Mouse (Mus musculus): ENCODE results near the gene Mgat4d.
"Not testable (repeated sequence)": the region's sequence is repeated elsewhere in the genome, so short reads cannot be mapped to it uniquely, and the experiment has no call there.

Gene Mgat4d

GRCm38 (mm10) chr8:83390006-83390701 lies 41.9 kb downstream of the Mgat4d start:
- in situ Hi-C loops (cut with MboI, MseI), result no loop called here

GRCm38 (mm10) chr8:83392521-83392920 lies 44.2 kb downstream of the Mgat4d start:
- in situ Hi-C loops (cut with MboI, MseI), result no loop called here

GRCm38 (mm10) chr8:83394325-83394724 lies 46.1 kb downstream of the Mgat4d start:
- in situ Hi-C loops (cut with MboI, MseI), result no loop called here

- in situ Hi-C loops (cut with MboI, MseI), result no loop called here
These were observed 48.4 kb downstream of the Mgat4d start for GRCm38 (mm10) chr8:83396680-83397079.

GRCm38 (mm10) chr8:83397726-83398125 lies 49.5 kb downstream of the Mgat4d start:
- in situ Hi-C loops (cut with MboI, MseI), result no loop called here

- in situ Hi-C loops (cut with MboI, MseI), result no loop called here
These were observed 57.3 kb downstream of the Mgat4d start for GRCm38 (mm10) chr8:83405548-83405947.

GRCm38 (mm10) chr8:83406836-83407235 lies 58.6 kb downstream of the Mgat4d start:
- in situ Hi-C loops (cut with MboI, MseI), result no loop called here

- in situ Hi-C loops (cut with MboI, MseI), result no loop called here
These were observed 60.2 kb downstream of the Mgat4d start for GRCm38 (mm10) chr8:83408496-83408895.

GRCm38 (mm10) chr8:83416878-83417277 lies 68.6 kb downstream of the Mgat4d start:
- in situ Hi-C loops (cut with MboI, MseI), result no loop called here

- in situ Hi-C loops (cut with MboI, MseI), result no loop called here
These were observed 69.7 kb downstream of the Mgat4d start for GRCm38 (mm10) chr8:83417970-83418369.

- in situ Hi-C loops (cut with MboI, MseI), result no loop called here
These were observed 70.7 kb downstream of the Mgat4d start for GRCm38 (mm10) chr8:83418805-83419516.

GRCm38 (mm10) chr8:83421354-83421753 lies 73.1 kb downstream of the Mgat4d start:
- in situ Hi-C loops (cut with MboI, MseI), result no loop called here

GRCm38 (mm10) chr8:83423032-83423825 lies 75.0 kb downstream of the Mgat4d start:
- in situ Hi-C loops (cut with MboI, MseI), result no loop called here

GRCm38 (mm10) chr8:83425202-83425601 lies 76.9 kb downstream of the Mgat4d start:
- in situ Hi-C loops (cut with MboI, MseI), result no loop called here

GRCm38 (mm10) chr8:83426104-83426759 lies 78.0 kb downstream of the Mgat4d start:
- in situ Hi-C loops (cut with MboI, MseI), result no loop called here

- in situ Hi-C loops (cut with MboI, MseI), result no loop called here
These were observed 78.7 kb downstream of the Mgat4d start for GRCm38 (mm10) chr8:83426949-83427348.

- in situ Hi-C loops (cut with MboI, MseI), result not testable (repeated sequence)
These were observed 80.3 kb downstream of the Mgat4d start for GRCm38 (mm10) chr8:83428621-83429020.

GRCm38 (mm10) chr8:83429071-83429524 lies 80.8 kb downstream of the Mgat4d start:
- in situ Hi-C loops (cut with MboI, MseI), result no loop called here
